Mouse (Mus musculus) thymus, postnatal 14 days (tissue): Measurements from ENCODE around the gene Uba5.

Source experiments
- DNase-seq: peaks from one replicate; pipeline ENCODE4 v3.0.0; 2021

The Uba5 gene

GRCm38 (mm10) chr9:104062430-104063243, at the start of gene Uba5:
Gene Uba5 (minus strand): TSS chr9:104063134.
- peak; percentile 80 for DNase-seq

- no peak for DNase-seq
These were observed 46.2 kb upstream of the Uba5 start for GRCm38 (mm10) chr9:104109151-104109550.

- no peak for DNase-seq
These were observed 45.7 kb upstream of the Uba5 start for GRCm38 (mm10) chr9:104108571-104109143.

DNA sequence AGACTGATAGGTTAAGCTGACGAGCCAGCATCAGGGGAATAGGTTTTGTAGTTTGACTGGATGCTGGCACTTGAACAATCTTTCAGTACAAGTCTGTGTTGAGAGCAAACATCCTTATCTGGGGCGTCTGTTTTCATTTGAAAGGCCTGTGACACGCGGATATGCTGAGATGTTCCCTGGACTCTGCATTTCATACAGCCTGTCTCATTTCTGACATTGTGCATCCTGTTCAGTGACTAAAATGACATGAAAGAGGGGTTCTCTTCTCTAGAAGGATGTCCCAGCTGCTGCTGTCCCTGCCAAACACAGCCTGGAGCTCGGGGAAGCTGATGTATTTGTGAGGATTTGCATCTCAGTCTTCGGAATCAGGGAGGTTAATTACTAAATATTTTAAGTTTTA, 44.5 kb upstream of the Uba5 start:
- DNase-seq = no peak

DNA sequence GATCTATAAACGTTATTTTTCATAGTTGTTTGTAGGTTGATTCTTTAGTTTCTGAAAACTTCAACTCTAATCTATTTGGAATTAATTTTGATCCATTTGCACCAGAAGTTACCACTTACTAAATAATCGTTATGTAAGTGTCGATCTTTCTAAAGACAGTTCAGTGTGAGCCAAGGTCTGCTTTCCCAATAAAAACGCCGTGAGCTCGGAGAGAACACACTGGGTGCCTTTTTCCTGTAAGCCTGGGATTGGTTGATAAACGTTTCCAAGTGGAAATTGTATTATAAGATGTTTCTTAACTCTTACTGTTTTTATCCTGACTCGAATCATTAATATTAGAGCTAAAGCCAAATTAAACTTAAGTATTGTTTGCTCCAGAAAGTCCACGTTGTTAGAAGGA, 44.0 kb upstream of the Uba5 start:
- no peak for DNase-seq

- DNase-seq = no peak
These were observed 42.1 kb upstream of the Uba5 start for GRCm38 (mm10) chr9:104104986-104105385.

GRCm38 (mm10) chr9:104102901-104103300, 40.0 kb upstream of the Uba5 start:
- DNase-seq = no peak

DNA sequence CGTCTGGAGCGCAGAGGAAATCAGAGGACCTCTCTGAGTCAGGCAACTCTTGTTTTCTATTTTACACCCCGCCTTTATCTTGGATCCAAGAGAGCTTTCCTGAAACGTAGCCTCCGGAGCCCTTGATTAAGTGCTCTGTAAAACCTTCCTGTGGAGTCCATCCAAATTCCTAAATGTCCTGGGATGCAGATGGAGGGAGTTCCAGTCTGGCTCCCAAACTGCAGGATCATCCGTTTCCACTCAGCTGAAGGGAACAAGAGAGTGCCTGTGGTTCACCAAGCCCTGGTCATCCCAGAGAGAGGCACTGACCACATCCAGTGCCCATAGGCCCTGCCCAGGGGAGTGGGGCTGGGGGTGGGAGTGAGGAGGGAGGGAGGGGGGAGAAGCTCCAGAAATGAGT, 39.4 kb upstream of the Uba5 start:
- no peak for DNase-seq

- no peak for DNase-seq
These were observed 38.5 kb upstream of the Uba5 start for GRCm38 (mm10) chr9:104101458-104101857.

DNA sequence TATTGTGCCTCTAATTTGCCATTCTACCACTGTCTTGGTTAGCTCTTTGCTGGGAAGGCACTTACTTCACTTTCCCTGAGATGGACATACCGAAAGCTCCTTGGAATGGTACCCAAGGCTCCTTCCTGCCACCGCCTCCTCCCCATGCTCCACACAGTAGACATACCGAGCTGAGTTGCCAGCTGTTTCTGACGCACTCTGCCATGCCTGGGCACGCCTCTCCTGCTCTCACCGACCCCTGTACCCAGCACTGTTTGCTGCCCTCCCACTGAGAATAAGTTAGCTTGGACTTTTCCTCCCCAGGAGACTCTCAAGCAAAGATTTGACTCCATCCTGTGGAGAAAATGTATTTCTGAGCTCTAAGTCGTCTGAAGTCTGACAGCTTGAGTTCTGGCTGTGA, 37.9 kb upstream of the Uba5 start:
- DNase-seq = no peak

GRCm38 (mm10) chr9:104099060-104099459, 36.1 kb upstream of the Uba5 start:
- no peak for DNase-seq

- no peak for DNase-seq
These were observed 35.3 kb upstream of the Uba5 start for GRCm38 (mm10) chr9:104098256-104098655.

GRCm38 (mm10) chr9:104092945-104093344, 30.0 kb upstream of the Uba5 start:
- no peak for DNase-seq

GRCm38 (mm10) chr9:104088555-104088954, 25.6 kb upstream of the Uba5 start:
- DNase-seq = no peak

DNA sequence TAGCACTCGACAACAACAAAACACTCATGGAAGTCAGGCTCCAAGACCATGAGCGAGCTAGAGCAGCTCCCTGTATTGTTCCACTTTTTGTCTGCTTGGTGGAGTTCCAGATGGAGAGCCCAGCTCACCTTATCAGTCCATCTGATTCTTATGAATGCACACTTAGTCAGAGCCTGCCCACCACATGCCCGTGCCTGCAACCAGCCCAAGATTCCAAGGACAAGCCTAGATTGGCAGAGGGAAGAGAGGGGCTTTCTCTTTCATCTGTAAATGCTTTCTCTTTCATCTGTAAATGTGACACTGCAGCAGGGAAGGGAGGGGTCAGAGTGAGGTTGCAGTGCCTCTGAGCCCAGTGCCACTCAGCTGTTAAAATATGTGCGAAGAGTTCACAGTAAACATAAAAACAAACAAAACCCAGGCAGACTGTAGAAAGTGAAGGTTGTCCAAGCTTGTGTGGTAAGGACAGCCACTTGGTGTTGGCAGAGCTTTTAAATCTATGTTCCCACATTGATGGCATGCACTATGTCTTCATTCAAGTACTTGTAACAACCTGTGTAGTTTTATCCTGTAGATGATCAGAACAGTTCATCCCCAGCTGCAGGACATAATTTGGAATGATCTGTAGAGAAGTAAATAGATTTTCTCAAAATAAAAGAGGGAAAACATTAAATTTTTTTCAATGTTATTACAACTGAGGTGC, 22.9 kb upstream of the Uba5 start:
- no peak for DNase-seq

DNA sequence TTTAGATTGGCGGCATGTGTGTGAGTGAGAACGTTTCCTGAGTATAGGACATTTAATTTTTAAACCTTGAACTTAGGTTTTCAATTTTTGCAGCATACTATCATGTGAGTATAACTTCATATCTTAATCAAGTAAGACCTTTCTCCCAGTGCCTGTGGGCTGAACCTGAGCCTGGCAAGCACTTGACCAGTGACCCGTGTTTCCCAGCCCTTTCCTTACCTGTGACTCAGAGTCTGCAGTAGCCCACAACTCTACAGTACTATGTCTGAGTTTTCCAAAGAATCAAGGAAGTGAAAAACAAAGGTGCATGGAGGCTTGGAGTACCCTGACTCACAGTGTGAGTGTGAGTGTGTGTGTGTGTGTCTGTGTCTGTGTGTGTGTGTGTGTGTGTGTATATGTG, 17.1 kb upstream of the Uba5 start:
- no peak for DNase-seq

DNA sequence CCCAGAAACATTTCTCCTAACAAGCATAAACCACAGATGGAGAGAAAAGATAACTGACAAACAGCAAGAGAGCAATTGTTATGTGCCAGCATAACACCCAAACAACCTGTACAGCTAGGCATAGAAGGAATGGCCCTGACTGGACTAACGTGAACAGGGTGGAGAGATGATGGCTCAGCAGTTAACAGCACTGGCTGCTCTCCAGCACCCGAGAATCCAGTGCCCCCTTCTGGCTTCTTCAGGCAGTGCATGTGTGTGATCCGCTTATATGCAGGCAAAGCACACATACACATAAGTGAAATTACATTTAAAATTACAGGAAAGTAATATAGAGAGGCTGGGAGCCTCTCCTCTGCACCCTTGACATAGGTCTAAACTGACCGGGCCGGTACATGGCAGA, 16.4 kb upstream of the Uba5 start:
- DNase-seq = peak; percentile 66

DNA sequence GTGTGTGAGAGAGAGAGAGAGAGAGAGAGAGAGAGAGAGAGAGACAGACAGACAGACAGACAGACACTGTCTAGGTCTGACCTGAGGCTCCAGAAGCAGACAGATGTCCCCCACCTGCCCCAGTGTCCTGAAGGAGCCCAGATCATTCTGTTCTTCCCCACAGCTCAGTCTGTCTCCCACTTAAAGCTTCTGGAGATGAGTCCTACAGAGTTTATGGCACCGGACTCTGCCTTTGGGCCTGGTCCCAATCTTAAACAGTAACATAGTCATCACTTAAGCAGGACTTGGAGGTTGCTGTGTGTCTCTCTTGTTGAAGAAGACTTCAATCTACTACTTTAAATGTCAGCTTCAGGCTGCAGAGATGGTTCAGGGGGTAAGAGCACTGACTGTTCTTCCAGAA, 15.8 kb upstream of the Uba5 start:
- DNase-seq = no peak

GRCm38 (mm10) chr9:104075808-104076207, 12.9 kb upstream of the Uba5 start:
- DNase-seq = no peak

GRCm38 (mm10) chr9:104070863-104071604, 8.1 kb upstream of the Uba5 start:
- no peak for DNase-seq

- no peak for DNase-seq
These were observed 7.3 kb upstream of the Uba5 start for GRCm38 (mm10) chr9:104070241-104070640.

DNA sequence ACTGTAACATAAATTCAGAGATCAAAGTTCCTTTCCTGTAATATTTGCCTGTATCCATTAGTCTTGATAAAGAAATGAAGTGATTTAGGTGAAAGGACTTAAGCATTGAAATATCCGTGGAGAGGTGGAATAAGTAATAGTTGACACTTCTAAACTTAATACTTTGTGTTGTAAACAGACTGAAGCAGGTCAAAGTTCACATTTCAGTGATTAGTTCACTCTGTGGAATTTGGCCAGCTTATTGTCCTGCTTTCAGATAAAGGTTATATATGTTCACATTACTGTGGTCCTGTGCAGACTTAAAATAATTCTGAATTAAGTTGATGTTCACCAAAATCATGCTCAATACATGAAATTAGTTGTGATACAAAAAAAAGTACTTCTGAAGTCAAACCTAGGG, 1.6 kb upstream of the Uba5 start:
- no peak for DNase-seq

- peak; percentile 82 for DNase-seq
These were observed 469 bp upstream of the Uba5 start, which contains the start of gene Acad11 for GRCm38 (mm10) chr9:104063244-104063961. Gene Acad11 (plus strand): TSS chr9:104063377.
